Mouse (Mus musculus): ENCODE measurements around the gene Gm9918. TPM values are rescaled to one million over a fixed set of nuclear protein-coding genes. Genes with fewer than 3 reads are reported as not detected.
A peak's percentile ranks its signal among the peaks of the same experiment; 100 is the strongest.

Gene Gm9918
- polyA plus RNA-seq, 1 experiment = 0.15 TPM

GRCm38 (mm10) chr15:102311489-102311888, 41.1 kb downstream of the Gm9918 start:
- no peak for DNase-seq
- Histone ChIP-seq H3K4me3 (replicated peaks; ENCODE audit: insufficient read depth, low read depth, low read length) (no peak overlapping the region), H3K27me3 (ENCODE audit: control insufficient read depth, insufficient read depth, low read length) (no peaks in the 10 kb centered on the region)

GRCm38 (mm10) chr15:102315292-102315691, 44.9 kb downstream of the Gm9918 start:
- DNase-seq = no peak
- no peak overlapping the region for H3K4me3 ChIP-seq (replicated peaks; ENCODE audit: insufficient read depth, low read depth, low read length)
- TF ChIP-seq POLR2A (IDR thresholded peaks at IDR 0.05; ENCODE audit: borderline replicate concordance, insufficient read depth, low read length) (no peak), CTCF (IDR thresholded peaks at IDR 0.05; ENCODE audit: borderline replicate concordance, insufficient read depth, low read depth, low read length) (no peak)
- WGBS = 87% methylated on average over 8 of the region's 8 CpGs
- no peaks in the 10 kb centered on the region for H3K4me1 ChIP-seq (ENCODE audit: control insufficient read depth, insufficient read depth, low read length)
- no peak overlapping the region for H3K27ac ChIP-seq (ENCODE audit: insufficient read depth, low read length)
- H3K27me3 ChIP-seq (ENCODE audit: control insufficient read depth, insufficient read depth, low read length) = no peaks in the 10 kb centered on the region

More at GRCm38 (mm10) chr15:102311489-102311888, 41.1 kb downstream of the Gm9918 start:
- H3K27ac ChIP-seq (ENCODE audit: insufficient read depth, low read length) = no peak overlapping the region
- no peaks in the 10 kb centered on the region for H3K4me1 ChIP-seq (ENCODE audit: control insufficient read depth, insufficient read depth, low read length)
- no peak for TF ChIP-seq POLR2A (IDR thresholded peaks at IDR 0.05; ENCODE audit: borderline replicate concordance, insufficient read depth, low read length)
- TF ChIP-seq CTCF (IDR thresholded peaks at IDR 0.05; ENCODE audit: borderline replicate concordance, insufficient read depth, low read depth, low read length) = no peak

GRCm38 (mm10) chr15:102316263-102316662, 45.9 kb downstream of the Gm9918 start:
- Histone ChIP-seq H3K4me3 (replicated peaks; ENCODE audit: insufficient read depth, low read depth, low read length) (no peak overlapping the region), H3K4me1 (ENCODE audit: control insufficient read depth, insufficient read depth, low read length) (no peaks in the 10 kb centered on the region), H3K27ac (ENCODE audit: insufficient read depth, low read length) (no peak overlapping the region), H3K27me3 (ENCODE audit: control insufficient read depth, insufficient read depth, low read length) (no peaks in the 10 kb centered on the region)
- 82% methylated on average over 6 of the region's 6 CpGs for WGBS
- peak; percentile 55 to 64 for DNase-seq
- TF ChIP-seq POLR2A (IDR thresholded peaks at IDR 0.05; ENCODE audit: borderline replicate concordance, insufficient read depth, low read length) (no peak), CTCF (IDR thresholded peaks at IDR 0.05; ENCODE audit: borderline replicate concordance, insufficient read depth, low read depth, low read length) (peak; percentile 81)

Other genes starting within 250 kb of the Gm9918 start
- 1.1 and 2.1 TPM in 2 replicates for gene Krt18, start 242.4 kb upstream of the Gm9918 start, polyA plus RNA-seq (2012; rRNA removed)
- gene Eif4b, start 196.8 kb upstream of the Gm9918 start, polyA plus RNA-seq (2012; rRNA removed) = 114 TPM in 2 replicates
- gene Tns2, start 170.2 kb upstream of the Gm9918 start, polyA plus RNA-seq (2012; rRNA removed) = 33.6 and 33.7 TPM in 2 replicates
- gene Spryd3, start 134.3 kb upstream of the Gm9918 start, polyA plus RNA-seq (2012; rRNA removed) = 159 and 161 TPM in 2 replicates
- 15.0 and 18.7 TPM in 2 replicates for gene Igfbp6, start 126.2 kb upstream of the Gm9918 start, polyA plus RNA-seq (2012; rRNA removed)
- gene Soat2, start 120.0 kb upstream of the Gm9918 start, polyA plus RNA-seq (2012; rRNA removed) = 0.08 TPM in 1 of 2 replicates, not detected in the other
- 79.3 and 81.7 TPM in 2 replicates for gene Zfp740, start 67.3 kb upstream of the Gm9918 start, polyA plus RNA-seq (2012; rRNA removed)
- gene Csad, start 65.8 kb upstream of the Gm9918 start, polyA plus RNA-seq (2012; rRNA removed) = 53.0 and 60.3 TPM in 2 replicates
- 5.2 and 8.4 TPM in 2 replicates for gene Itgb7, start 38.6 kb upstream of the Gm9918 start, polyA plus RNA-seq (2012; rRNA removed)
- gene Rarg, start 13.0 kb upstream of the Gm9918 start, polyA plus RNA-seq (2012; rRNA removed) = 12.8 and 12.9 TPM in 2 replicates
- 60.9 and 62.3 TPM in 2 replicates for gene Mfsd5, start 8.9 kb downstream of the Gm9918 start, polyA plus RNA-seq (2012; rRNA removed)
- gene Espl1, start 25.7 kb downstream of the Gm9918 start, polyA plus RNA-seq (2012; rRNA removed) = 0.62 and 0.86 TPM in 2 replicates
- gene Pfdn5, start 55.6 kb downstream of the Gm9918 start, polyA plus RNA-seq (2012; rRNA removed) = 318 and 360 TPM in 2 replicates
- gene Myg1, start 61.1 kb downstream of the Gm9918 start, polyA plus RNA-seq (2012; rRNA removed) = 106 and 110 TPM in 2 replicates
- gene Aaas, start 80.2 kb downstream of the Gm9918 start, polyA plus RNA-seq (2012; rRNA removed) = 29.7 and 33.1 TPM in 2 replicates
- gene Sp7, start 96.6 kb downstream of the Gm9918 start, polyA plus RNA-seq (2012; rRNA removed) = 1.4 TPM in 2 replicates
- 12.6 and 14.1 TPM in 2 replicates for gene Sp1, start 135.6 kb downstream of the Gm9918 start, polyA plus RNA-seq (2012; rRNA removed)
- 3.2 TPM in 2 replicates for gene Amhr2, start 174.8 kb downstream of the Gm9918 start, polyA plus RNA-seq (2012; rRNA removed)
- gene Prr13, start 188.5 kb downstream of the Gm9918 start, polyA plus RNA-seq (2012; rRNA removed) = 160 and 164 TPM in 2 replicates
- gene Pcbp2, start 200.0 kb downstream of the Gm9918 start, polyA plus RNA-seq (2012; rRNA removed) = 539 and 562 TPM in 2 replicates
- not detected in 2 replicates for gene Gm10337, start 233.2 kb downstream of the Gm9918 start, polyA plus RNA-seq (2012; rRNA removed)
- gene Map3k12, start 246.5 kb downstream of the Gm9918 start, polyA plus RNA-seq (2012; rRNA removed) = 130 and 149 TPM in 2 replicates
- 121 and 131 TPM in 2 replicates for gene Tarbp2, start 247.6 kb downstream of the Gm9918 start, polyA plus RNA-seq (2012; rRNA removed)

Measured in cerebellum, adult 2 months (tissue).